Mouse (Mus musculus): ENCODE data around the gene Mki67. TPM values are rescaled to one million over a fixed set of nuclear protein-coding genes. Genes with fewer than 3 reads are reported as not detected.

Gene Mki67
- 47.6 and 52.3 TPM in 2 replicates for polyA plus RNA-seq (2015; fragmentation: Nextera tagmentation; extraction: Ambion mirVana)

- DNase-seq (ENCODE audit: low spot score): peak; percentile 38
Observed at GRCm38 (mm10) chr7:135715642-135716444, at the start of gene Mki67. Mki67 (minus strand) TSS chr7:135716361.

GRCm38 (mm10) chr7:135763311-135763710, 47.1 kb upstream of the Mki67 start:
- no peak for DNase-seq (ENCODE audit: low spot score)

- DNase-seq (ENCODE audit: low spot score): no peak
Observed at GRCm38 (mm10) chr7:135758754-135759510, 42.8 kb upstream of the Mki67 start.

GRCm38 (mm10) chr7:135758171-135758570, 42.0 kb upstream of the Mki67 start:
- DNase-seq (ENCODE audit: low spot score): no peak

GRCm38 (mm10) chr7:135756984-135757586, 40.9 kb upstream of the Mki67 start:
- no peak for DNase-seq (ENCODE audit: low spot score)

GRCm38 (mm10) chr7:135748986-135749385, 32.8 kb upstream of the Mki67 start:
- no peak for DNase-seq (ENCODE audit: low spot score)

GRCm38 (mm10) chr7:135747072-135747471, 30.9 kb upstream of the Mki67 start:
- DNase-seq (ENCODE audit: low spot score): no peak

GRCm38 (mm10) chr7:135746528-135746927, 30.4 kb upstream of the Mki67 start:
- no peak for DNase-seq (ENCODE audit: low spot score)

- no peak for DNase-seq (ENCODE audit: low spot score)
Observed at GRCm38 (mm10) chr7:135745091-135745490, 28.9 kb upstream of the Mki67 start.

- DNase-seq (ENCODE audit: low spot score): no peak
Observed at GRCm38 (mm10) chr7:135740453-135740852, 24.3 kb upstream of the Mki67 start.

GRCm38 (mm10) chr7:135736581-135736886, 20.4 kb upstream of the Mki67 start:
- no peak for DNase-seq (ENCODE audit: low spot score)

- DNase-seq (ENCODE audit: low spot score): peak; percentile 97
Observed at GRCm38 (mm10) chr7:135735691-135736580, 19.8 kb upstream of the Mki67 start.

- DNase-seq (ENCODE audit: low spot score): no peak
Observed at GRCm38 (mm10) chr7:135734911-135735646, 18.9 kb upstream of the Mki67 start.

- no peak for DNase-seq (ENCODE audit: low spot score)
Observed at GRCm38 (mm10) chr7:135734379-135734778, 18.2 kb upstream of the Mki67 start.

GRCm38 (mm10) chr7:135728038-135728437, 11.9 kb upstream of the Mki67 start:
- no peak for DNase-seq (ENCODE audit: low spot score)

- DNase-seq (ENCODE audit: low spot score): no peak
Observed at GRCm38 (mm10) chr7:135726707-135727106, 10.5 kb upstream of the Mki67 start.

- no peak for DNase-seq (ENCODE audit: low spot score)
Observed at GRCm38 (mm10) chr7:135723672-135724341, 7.6 kb upstream of the Mki67 start.

- DNase-seq (ENCODE audit: low spot score): no peak
Observed at GRCm38 (mm10) chr7:135722011-135722838, 6.1 kb upstream of the Mki67 start.

- DNase-seq (ENCODE audit: low spot score): no peak
Observed at GRCm38 (mm10) chr7:135721436-135721992, 5.4 kb upstream of the Mki67 start.

Data from thymus, postnatal 0 days (tissue).